Comparison of ENCODE assay signal across 19 mouse cellular contexts in the genomic region with DNA sequence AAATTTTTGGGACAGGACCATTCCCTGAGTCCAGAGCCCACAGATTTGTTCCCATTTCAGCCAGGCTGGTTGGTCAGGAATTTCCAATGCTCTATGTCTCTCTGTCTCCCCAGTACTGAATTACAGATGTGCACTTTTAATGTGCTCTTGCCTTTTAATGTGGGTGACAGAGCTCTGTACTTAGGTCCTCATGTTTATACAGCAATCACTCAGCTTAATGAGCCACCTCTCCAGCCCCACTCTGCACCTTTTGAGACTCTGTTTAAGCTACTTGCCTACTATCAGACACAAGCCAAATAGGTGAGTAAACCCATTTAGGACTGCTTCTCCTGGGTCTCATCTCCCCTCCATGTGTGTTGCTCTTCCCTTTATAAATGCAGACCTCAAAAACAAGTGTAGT.
"Had no signal": no experiment of that assay in that cellular context is flagged by ENCODE, and none has a peak within 500 bp of the region (broad histone marks: within the 10 kb centered on the region; RNA-seq: fewer than 3 reads in every experiment).

No protein-coding gene starts in this region.

- ATAC-seq: midbrain, embryonic 16.5 days had no signal

- H3K9ac ChIP-seq: lung, embryonic 14.5 days; midbrain, embryonic 12.5 days; neural tube, embryonic 13.5 days; neural tube, embryonic 15.5 days had no signal

- H3K4me1 ChIP-seq: midbrain, embryonic 10.5 days; midbrain, embryonic 12.5 days; neural tube, embryonic 13.5 days; neural tube, embryonic 15.5 days had no signal

- H3K4me3 ChIP-seq: midbrain, embryonic 10.5 days; midbrain, embryonic 12.5 days; myocyte; neural tube, embryonic 13.5 days; neural tube, embryonic 15.5 days had no signal

- H3K9me3 ChIP-seq: midbrain, embryonic 10.5 days; midbrain, embryonic 12.5 days; neural tube, embryonic 13.5 days; neural tube, embryonic 15.5 days had no signal

- H3K27ac ChIP-seq: midbrain, embryonic 10.5 days; midbrain, embryonic 12.5 days; neural tube, embryonic 13.5 days; neural tube, embryonic 15.5 days had no signal

- H3K36me3 ChIP-seq: midbrain, embryonic 10.5 days; midbrain, embryonic 12.5 days; neural tube, embryonic 13.5 days; neural tube, embryonic 15.5 days had no signal

- H3K27me3 ChIP-seq: midbrain, embryonic 12.5 days; neural tube, embryonic 13.5 days; neural tube, embryonic 15.5 days had no signal

- H3K4me2 ChIP-seq: lung, embryonic 14.5 days; midbrain, embryonic 12.5 days; neural tube, embryonic 13.5 days; neural tube, embryonic 15.5 days had no signal

- DNase-seq: lung, adult 18-20 months; lung, embryonic 14.5 days; lung, postnatal 14 days; lung, postnatal 36 days; midbrain, embryonic 14.5 days; retina, postnatal 1 day; right cerebral cortex, adult 18-20 months; right cerebral cortex, postnatal 25 days; right cerebral cortex, postnatal 4 days; spleen, adult 18-20 months; thymus, adult 18-20 months; thymus, postnatal 14 days; thymus, postnatal 36 days had no signal
